Mouse (Mus musculus): ENCODE data around the gene Arrdc2. TPM values are rescaled to one million over a fixed set of nuclear protein-coding genes. Genes with fewer than 3 reads are reported as not detected.

The Arrdc2 gene
- polyA plus RNA-seq, 1 experiment, result 12.1 TPM

DNA sequence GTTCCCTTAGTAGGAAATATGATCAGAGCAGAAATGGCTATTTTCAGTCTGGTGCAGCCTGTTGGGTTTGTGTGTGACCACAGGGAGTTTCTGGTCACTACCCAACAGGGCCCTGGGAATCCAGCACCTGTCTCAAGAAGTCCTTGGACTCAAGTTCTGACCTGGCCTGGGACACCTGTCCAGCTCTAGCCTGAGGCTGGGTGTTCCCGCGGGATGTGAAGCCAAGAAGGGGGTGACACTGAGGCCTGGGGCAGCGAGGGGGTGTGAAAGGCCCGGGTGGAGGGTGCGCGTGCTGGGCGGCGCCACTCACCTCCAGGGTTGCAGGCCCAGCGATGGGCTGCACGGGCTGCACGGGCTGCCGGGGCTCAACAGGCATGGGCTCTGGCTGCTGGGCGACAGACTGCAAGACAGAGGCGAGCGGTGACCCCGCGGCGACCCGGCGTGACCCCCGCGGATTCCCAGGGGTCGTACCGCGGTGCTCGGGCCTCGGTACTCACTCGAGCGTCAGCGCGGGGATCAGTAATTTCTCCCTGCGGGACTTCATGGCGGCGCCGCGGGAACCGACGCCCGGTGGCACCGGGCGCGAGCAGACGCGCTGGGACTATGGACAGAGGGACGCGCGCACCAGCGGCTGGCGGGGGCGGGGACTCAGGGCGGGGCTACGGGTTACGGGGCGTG, 43.0 kb downstream of the Arrdc2 start:
- TF ChIP-seq POLR2A (IDR thresholded peaks at IDR 0.05; ENCODE audit: insufficient read depth, low read length), result no peak
- TF ChIP-seq CTCF (IDR thresholded peaks at IDR 0.05; ENCODE audit: low read depth, low read length), result no peak
- TF ChIP-seq EP300 (IDR thresholded peaks at IDR 0.05; ENCODE audit: insufficient read depth, low read depth, low read length), result no peak
- Histone ChIP-seq H3K4me3 (ENCODE audit: low read depth, low read length) (peak overlapping the region; percentile 68), H3K9ac (ENCODE audit: low read depth, poor library complexity, severe bottlenecking) (peak overlapping the region; percentile 62), H3K9me3 (replicated peaks; ENCODE audit: control insufficient read depth, insufficient read depth, low read length, poor library complexity, severe bottlenecking) (no peaks in the 10 kb centered on the region), H3K27me3 (ENCODE audit: control insufficient read depth, insufficient read depth, low read length, poor library complexity, severe bottlenecking) (no peaks in the 10 kb centered on the region), H3K36me3 (ENCODE audit: control insufficient read depth, insufficient read depth, low read length, poor library complexity, severe bottlenecking) (no peaks in the 10 kb centered on the region), H3K27ac (ENCODE audit: insufficient read depth, low read length) (no peak overlapping the region), H3K4me1 (ENCODE audit: control insufficient read depth, insufficient read depth, low read length) (no peaks in the 10 kb centered on the region)

DNA sequence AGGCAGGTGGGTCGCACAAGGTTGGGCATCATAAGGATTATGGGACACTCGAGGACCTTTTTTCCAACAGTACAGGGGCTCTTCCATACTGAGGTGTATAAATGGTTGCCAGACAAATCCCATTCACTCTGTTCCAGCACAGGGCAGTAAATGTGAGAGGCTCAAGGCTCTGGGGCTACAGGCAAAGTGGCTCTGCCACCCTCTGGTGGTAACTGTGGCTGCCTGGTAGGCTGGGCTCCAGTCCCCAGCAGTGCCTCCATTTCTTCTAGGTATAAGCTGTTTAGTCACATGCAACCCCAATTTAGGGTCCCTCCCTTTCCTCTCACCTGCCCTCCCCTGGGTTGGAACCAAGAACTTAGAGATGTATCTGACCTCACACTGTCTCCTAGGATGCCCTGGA, 44.1 kb downstream of the Arrdc2 start:
- Histone ChIP-seq H3K4me3 (ENCODE audit: low read depth, low read length) (no peak overlapping the region), H3K27me3 (ENCODE audit: control insufficient read depth, insufficient read depth, low read length, poor library complexity, severe bottlenecking) (no peaks in the 10 kb centered on the region), H3K4me1 (ENCODE audit: control insufficient read depth, insufficient read depth, low read length) (no peaks in the 10 kb centered on the region), H3K36me3 (ENCODE audit: control insufficient read depth, insufficient read depth, low read length, poor library complexity, severe bottlenecking) (no peaks in the 10 kb centered on the region), H3K9ac (ENCODE audit: low read depth, poor library complexity, severe bottlenecking) (no peak overlapping the region), H3K9me3 (replicated peaks; ENCODE audit: control insufficient read depth, insufficient read depth, low read length, poor library complexity, severe bottlenecking) (no peaks in the 10 kb centered on the region), H3K27ac (ENCODE audit: insufficient read depth, low read length) (no peak overlapping the region)
- TF ChIP-seq CTCF (IDR thresholded peaks at IDR 0.05; ENCODE audit: low read depth, low read length), result no peak
- no peak for TF ChIP-seq POLR2A (IDR thresholded peaks at IDR 0.05; ENCODE audit: insufficient read depth, low read length)
- TF ChIP-seq EP300 (IDR thresholded peaks at IDR 0.05; ENCODE audit: insufficient read depth, low read depth, low read length), result no peak

DNA sequence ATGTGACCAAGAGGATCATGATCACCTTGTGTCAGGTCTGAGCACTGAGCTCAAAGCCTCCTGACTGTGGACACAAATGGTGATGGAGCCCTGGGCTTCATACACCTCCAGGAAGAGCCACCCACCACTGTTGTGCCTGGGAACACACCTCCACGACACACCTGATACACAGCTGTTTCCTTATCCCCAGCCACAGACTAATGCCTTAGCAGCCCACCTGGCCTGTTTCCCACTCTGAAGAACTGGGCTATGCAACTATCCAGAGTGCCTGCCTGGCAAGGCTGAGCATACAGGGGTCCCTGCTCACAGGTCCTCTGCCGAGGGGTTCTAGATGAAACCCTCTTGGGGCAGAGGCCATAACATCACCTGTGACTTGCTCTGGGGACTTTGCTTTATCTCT, 45.3 kb downstream of the Arrdc2 start:
- Histone ChIP-seq H3K27me3 (ENCODE audit: control insufficient read depth, insufficient read depth, low read length, poor library complexity, severe bottlenecking) (no peaks in the 10 kb centered on the region), H3K4me1 (ENCODE audit: control insufficient read depth, insufficient read depth, low read length) (no peaks in the 10 kb centered on the region), H3K36me3 (ENCODE audit: control insufficient read depth, insufficient read depth, low read length, poor library complexity, severe bottlenecking) (no peaks in the 10 kb centered on the region), H3K27ac (ENCODE audit: insufficient read depth, low read length) (no peak overlapping the region), H3K4me3 (ENCODE audit: low read depth, low read length) (no peak overlapping the region), H3K9me3 (replicated peaks; ENCODE audit: control insufficient read depth, insufficient read depth, low read length, poor library complexity, severe bottlenecking) (no peaks in the 10 kb centered on the region), H3K9ac (ENCODE audit: low read depth, poor library complexity, severe bottlenecking) (no peak overlapping the region)
- TF ChIP-seq CTCF (IDR thresholded peaks at IDR 0.05; ENCODE audit: low read depth, low read length) (no peak), EP300 (IDR thresholded peaks at IDR 0.05; ENCODE audit: insufficient read depth, low read depth, low read length) (no peak), POLR2A (IDR thresholded peaks at IDR 0.05; ENCODE audit: insufficient read depth, low read length) (no peak)

DNA sequence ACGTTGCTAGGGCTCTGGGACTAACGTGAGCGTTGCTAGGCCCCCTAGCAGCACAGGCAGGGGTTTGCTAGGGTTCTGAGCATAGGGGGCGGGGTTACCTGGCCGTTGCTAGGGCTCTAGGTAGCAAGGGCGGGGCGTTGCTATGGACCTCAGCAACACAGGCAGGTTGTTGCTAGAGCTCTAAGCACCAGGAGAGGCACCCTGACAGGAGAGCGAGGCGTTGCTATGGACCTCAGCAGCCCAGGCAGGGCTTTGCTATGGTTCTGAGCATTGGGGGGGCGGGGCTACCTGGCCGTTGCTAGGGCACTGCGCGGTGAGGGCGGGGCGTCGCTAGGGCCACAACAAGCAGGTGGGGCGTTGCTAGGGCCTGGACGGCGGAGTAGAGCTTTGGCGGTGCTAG, 46.8 kb downstream of the Arrdc2 start:
- no peaks in the 10 kb centered on the region for H3K36me3 ChIP-seq (ENCODE audit: control insufficient read depth, insufficient read depth, low read length, poor library complexity, severe bottlenecking)
- TF ChIP-seq POLR2A (IDR thresholded peaks at IDR 0.05; ENCODE audit: insufficient read depth, low read length), result no peak
- TF ChIP-seq EP300 (IDR thresholded peaks at IDR 0.05; ENCODE audit: insufficient read depth, low read depth, low read length), result no peak
- TF ChIP-seq CTCF (IDR thresholded peaks at IDR 0.05; ENCODE audit: low read depth, low read length), result no peak
- H3K4me3 ChIP-seq (ENCODE audit: low read depth, low read length), result peak overlapping the region; percentile 67
- H3K27ac ChIP-seq (ENCODE audit: insufficient read depth, low read length), result no peak overlapping the region
- no peaks in the 10 kb centered on the region for H3K27me3 ChIP-seq (ENCODE audit: control insufficient read depth, insufficient read depth, low read length, poor library complexity, severe bottlenecking)
- no peak overlapping the region for H3K9ac ChIP-seq (ENCODE audit: low read depth, poor library complexity, severe bottlenecking)
- H3K4me1 ChIP-seq (ENCODE audit: control insufficient read depth, insufficient read depth, low read length), result no peaks in the 10 kb centered on the region
- H3K9me3 ChIP-seq (replicated peaks; ENCODE audit: control insufficient read depth, insufficient read depth, low read length, poor library complexity, severe bottlenecking), result no peaks in the 10 kb centered on the region

DNA sequence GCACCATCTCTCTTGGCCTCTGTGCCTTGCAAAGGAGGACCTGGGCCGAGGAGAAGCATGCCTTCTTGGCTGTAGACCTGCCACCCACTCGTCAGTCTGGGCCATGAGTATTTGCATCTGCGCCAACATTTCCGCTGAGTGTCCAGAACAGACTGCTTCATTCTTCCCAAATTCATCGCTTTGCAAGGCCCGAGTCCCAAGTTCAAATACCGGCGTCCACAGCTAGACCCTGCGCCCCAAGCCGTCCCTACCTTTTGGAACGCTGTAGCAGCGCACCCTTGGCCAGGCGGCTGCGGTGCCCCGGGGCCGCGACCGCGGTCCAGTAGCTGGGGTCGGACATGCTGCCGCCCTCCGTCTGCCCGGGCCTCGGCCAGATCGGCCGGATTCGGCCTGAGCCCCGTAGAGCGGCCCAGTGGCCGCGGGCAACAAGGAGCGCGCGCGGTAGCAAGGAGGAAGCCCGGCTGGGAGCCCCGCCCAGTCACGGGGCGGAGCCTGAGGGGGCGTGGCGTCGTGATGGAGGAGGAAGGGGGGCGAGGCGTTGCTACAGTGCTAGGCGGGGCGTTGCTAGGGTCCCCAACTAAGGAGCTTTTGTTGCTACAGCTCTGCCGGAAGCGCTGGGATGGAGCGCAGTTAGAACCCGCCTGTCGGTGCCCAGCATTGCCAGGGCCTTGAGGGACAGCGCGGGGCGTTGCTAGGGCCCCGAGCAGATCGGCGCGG, 47.4 kb downstream of the Arrdc2 start:
- Histone ChIP-seq H3K36me3 (ENCODE audit: control insufficient read depth, insufficient read depth, low read length, poor library complexity, severe bottlenecking) (no peaks in the 10 kb centered on the region), H3K27me3 (ENCODE audit: control insufficient read depth, insufficient read depth, low read length, poor library complexity, severe bottlenecking) (no peaks in the 10 kb centered on the region), H3K9me3 (replicated peaks; ENCODE audit: control insufficient read depth, insufficient read depth, low read length, poor library complexity, severe bottlenecking) (no peaks in the 10 kb centered on the region), H3K9ac (ENCODE audit: low read depth, poor library complexity, severe bottlenecking) (peak overlapping the region; percentile 74), H3K27ac (ENCODE audit: insufficient read depth, low read length) (no peak overlapping the region), H3K4me1 (ENCODE audit: control insufficient read depth, insufficient read depth, low read length) (no peaks in the 10 kb centered on the region), H3K4me3 (ENCODE audit: low read depth, low read length) (peak overlapping the region; percentile 67)
- no peak for TF ChIP-seq CTCF (IDR thresholded peaks at IDR 0.05; ENCODE audit: low read depth, low read length)

DNA sequence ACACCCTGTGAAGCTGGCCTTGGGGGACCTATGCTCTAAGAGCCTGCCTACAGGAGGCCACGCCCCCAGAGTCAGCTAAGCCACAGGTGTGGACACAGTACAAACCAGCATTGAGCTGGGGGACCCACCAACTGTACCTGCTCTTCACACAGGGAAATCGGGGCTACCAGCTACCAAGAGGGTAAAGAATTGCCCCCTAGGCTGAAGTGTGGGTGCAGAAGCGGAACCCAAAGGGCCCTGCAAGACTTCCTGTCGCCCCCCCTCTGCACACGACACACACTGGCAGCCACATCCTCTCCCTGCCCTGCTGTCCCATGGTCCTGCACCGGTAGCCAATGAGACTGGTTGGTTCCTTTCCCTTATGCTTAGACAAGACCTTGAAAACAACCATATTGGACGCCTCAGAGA, 48.2 kb downstream of the Arrdc2 start:
- H3K27ac ChIP-seq (ENCODE audit: insufficient read depth, low read length), result no peak overlapping the region
- no peaks in the 10 kb centered on the region for H3K27me3 ChIP-seq (ENCODE audit: control insufficient read depth, insufficient read depth, low read length, poor library complexity, severe bottlenecking)
- H3K9me3 ChIP-seq (replicated peaks; ENCODE audit: control insufficient read depth, insufficient read depth, low read length, poor library complexity, severe bottlenecking), result no peaks in the 10 kb centered on the region
- no peak for TF ChIP-seq POLR2A (IDR thresholded peaks at IDR 0.05; ENCODE audit: insufficient read depth, low read length)
- TF ChIP-seq CTCF (IDR thresholded peaks at IDR 0.05; ENCODE audit: low read depth, low read length), result no peak
- TF ChIP-seq EP300 (IDR thresholded peaks at IDR 0.05; ENCODE audit: insufficient read depth, low read depth, low read length), result no peak
- no peak overlapping the region for H3K4me3 ChIP-seq (ENCODE audit: low read depth, low read length)
- no peaks in the 10 kb centered on the region for H3K36me3 ChIP-seq (ENCODE audit: control insufficient read depth, insufficient read depth, low read length, poor library complexity, severe bottlenecking)
- no peaks in the 10 kb centered on the region for H3K4me1 ChIP-seq (ENCODE audit: control insufficient read depth, insufficient read depth, low read length)
- H3K9ac ChIP-seq (ENCODE audit: low read depth, poor library complexity, severe bottlenecking), result no peak overlapping the region

Data from ES-Bruce4 (cell line).